Mouse (Mus musculus) CH12F3 (cell line): ENCODE data around the gene Sestd1.

Experiments used
- in situ Hi-C: fragments of 300-500 bp; cut with MboI; formaldehyde crosslinking; loops from 2 replicates; pipeline ENCODE4 v1.14.3; 2020; ENCODE audit warnings: low sequenced_read_pairs

The Sestd1 gene

DNA sequence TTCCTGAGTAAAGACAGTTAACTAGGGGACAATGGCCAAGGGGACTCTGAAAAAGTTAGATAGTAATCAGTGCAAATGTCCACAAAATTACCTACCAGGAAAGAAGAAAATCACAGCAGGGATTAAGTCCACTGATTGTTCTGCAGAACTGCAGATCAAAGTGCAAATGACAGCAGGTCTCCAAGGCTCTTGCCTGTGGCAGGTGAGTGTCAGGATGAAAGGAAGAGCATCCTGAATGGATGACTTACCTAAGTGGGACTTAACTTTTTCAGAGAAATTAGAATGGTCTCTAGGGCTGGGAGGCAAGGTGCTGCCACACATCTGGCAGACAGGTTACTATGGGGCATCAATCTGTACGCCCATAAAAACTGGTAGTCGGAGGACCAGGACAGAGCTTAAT lies 47.8 kb downstream of the Sestd1 start:
- in situ Hi-C loops: no loop called here

DNA sequence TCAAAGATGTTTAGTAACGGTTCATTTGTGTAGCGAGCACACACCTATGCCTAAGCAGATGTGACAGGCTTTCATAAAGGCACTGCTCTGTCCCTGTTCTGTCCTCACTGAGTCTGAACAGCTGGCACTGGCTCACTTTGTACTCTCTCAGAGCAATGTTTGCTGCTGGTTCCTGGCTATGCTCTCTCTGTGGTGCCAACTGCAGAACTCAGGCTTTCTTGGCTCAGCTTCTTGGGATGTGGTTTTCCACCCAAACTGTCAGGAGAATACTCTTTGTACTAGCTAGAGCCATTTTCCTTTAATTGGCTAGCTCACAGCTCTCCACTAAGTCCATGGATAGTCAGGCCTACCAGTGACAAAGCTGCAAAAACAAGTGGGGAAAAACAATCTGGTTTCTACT lies 59.4 kb downstream of the Sestd1 start:
- in situ Hi-C loops: no loop called here

GRCm38 (mm10) chr2:77212885-77213284 lies 67.5 kb downstream of the Sestd1 start:
- in situ Hi-C loops: no loop called here

DNA sequence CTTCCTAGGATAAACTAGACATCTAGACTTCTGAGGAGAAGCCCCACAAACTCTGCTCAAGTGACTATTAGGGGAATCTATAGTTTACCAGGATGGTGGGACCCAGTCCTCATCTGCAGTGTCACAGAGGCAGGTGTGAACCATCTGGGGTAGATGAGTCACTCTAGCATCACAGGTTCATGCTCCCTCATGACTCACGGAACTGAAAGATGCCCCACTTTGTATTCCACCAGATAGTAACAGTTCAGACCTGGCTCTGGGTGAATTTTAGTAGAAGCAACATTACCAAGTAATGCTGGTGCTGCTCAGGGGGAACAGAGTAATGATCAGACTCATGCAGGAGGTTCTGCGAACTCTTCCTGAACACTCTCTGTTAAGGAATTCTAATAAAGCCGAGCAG lies 73.4 kb downstream of the Sestd1 start:
- in situ Hi-C loops: no loop called here

DNA sequence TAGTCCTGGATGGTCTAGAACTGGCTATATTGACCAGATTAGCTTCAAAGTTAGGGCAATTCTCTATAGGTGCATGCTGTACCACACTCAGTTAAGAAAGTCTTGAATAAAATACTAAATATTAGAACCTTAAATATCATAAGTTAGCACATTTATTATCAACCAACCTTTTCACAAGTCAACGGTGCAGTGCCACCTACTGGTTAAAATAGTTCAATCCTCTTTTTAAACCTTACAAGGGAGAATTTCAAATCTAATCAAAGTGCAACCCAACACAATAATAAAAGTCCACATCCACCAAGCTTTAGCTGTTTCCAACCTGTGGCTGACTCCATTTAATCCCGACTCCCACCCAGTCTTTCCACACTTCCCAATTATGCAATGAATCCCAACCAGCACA lies 76.5 kb downstream of the Sestd1 start:
- in situ Hi-C loops: no loop called here

- in situ Hi-C loops: no loop called here
Observed at GRCm38 (mm10) chr2:77201900-77202299, 78.5 kb downstream of the Sestd1 start.

DNA sequence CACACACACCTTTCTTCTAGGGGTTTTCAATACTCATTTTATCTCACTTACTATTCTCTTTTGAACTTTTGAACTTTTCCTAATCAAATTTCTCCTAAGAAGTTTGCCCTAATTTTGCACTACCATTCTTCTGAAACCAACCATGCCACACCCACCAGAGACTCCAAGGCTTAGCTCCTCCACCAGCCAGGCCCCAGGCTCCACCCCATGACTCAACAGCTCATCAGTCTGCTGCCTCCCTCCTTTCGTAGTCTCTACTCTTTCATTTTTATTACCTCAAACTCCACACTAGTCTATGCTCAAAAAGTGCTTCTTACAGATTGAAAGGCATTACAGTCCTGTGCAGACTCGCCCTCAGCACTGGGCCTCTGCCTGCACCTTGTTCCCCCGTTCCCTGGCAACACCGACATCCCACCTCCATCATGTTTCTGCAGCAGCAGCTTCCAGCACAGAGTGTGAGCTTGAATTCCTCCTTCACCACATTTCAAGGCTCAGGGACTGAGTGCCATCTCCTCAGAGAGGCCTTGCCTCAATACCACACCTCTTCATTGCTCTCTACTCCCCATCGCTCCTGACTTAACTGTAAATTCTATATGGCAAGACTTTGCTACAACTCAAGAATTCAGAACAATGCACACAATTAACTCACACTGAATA lies 79.3 kb downstream of the Sestd1 start:
- in situ Hi-C loops: no loop called here

GRCm38 (mm10) chr2:77200379-77200778 lies 80.0 kb downstream of the Sestd1 start:
- in situ Hi-C loops: no loop called here

GRCm38 (mm10) chr2:77198246-77198645 lies 82.1 kb downstream of the Sestd1 start:
- in situ Hi-C loops: no loop called here

DNA sequence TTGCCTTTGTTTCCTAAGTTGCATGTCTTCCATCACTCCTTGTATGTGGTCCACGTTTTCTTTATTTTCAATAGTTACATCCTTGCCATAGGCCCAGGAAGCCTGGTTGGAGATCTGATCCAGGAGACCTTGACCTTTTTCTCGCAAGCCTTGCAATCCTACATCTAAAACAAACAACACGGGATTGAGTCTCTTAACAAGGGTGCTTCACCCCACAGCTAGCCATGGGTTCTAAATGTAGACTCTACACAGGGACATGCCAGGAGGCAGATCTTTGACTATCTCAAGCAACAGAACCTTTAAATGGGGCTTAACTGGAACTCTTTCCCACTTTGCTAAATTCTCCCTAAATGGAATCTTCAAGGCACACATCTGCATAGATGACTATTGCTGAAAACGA lies 83.6 kb downstream of the Sestd1 start:
- in situ Hi-C loops: no loop called here

- in situ Hi-C loops: no loop called here
Observed at GRCm38 (mm10) chr2:77195056-77195455, 85.3 kb downstream of the Sestd1 start.

DNA sequence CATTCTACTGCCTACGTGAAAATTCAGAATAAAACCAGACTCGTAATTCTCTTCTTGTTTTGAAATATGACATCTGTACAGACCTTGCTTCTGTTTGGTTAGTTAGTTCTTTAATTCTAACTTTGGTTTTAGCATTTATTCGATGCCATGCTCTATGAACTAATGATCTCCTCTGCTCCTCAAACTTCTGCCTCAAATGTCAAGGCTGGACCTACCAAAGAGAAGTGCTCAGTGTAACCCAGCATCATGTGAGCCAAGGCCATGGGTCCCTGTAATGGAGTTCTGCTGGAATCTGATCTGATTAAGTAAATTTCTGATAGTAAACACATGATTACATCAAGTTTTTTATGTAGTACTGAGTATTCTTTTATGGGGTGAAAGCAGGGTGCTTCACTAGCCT lies 88.6 kb downstream of the Sestd1 start:
- in situ Hi-C loops: no loop called here

- in situ Hi-C loops: no loop called here
Observed at GRCm38 (mm10) chr2:77190891-77191290, 89.5 kb downstream of the Sestd1 start.

GRCm38 (mm10) chr2:77190301-77190700 lies 90.1 kb downstream of the Sestd1 start:
- in situ Hi-C loops: no loop called here

DNA sequence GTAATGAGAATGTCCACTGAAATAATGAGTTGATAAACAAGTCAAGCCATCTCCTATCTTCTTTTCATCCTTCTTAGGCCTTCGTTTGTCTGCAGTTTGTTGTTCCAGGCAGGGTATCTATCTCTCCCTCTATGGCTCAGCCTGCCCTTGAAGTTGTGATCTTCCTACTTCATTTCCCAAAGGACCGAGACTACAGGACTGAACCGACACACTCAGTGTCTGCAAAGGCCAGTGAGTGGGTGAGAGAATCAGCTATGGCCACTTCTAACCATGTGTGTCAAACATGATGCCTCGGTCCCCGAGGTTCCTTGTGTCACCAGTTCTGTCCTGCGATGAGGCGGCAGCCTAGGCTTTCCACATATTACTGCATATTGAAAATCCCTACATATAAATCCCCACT lies 90.7 kb downstream of the Sestd1 start:
- in situ Hi-C loops: no loop called here

DNA sequence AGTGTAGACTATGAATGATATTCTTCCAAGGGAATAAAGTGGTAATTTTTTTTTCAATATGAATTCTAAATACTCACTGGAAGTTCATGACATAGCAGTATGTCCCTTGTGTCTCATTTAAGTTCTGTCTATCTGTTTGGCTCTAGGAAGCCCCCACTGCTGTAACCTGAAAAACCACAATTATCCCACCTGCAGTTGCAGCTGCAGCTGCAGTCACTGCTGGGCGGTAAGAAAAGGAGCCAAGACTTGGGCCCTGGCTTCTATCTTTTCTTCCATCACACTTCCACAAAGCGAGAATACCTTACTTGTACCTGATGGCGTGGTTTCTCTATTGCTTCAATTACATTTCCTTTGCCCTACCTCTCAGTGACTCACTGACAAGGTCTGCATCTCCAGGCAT lies 92.9 kb downstream of the Sestd1 start:
- in situ Hi-C loops: no loop called here

DNA sequence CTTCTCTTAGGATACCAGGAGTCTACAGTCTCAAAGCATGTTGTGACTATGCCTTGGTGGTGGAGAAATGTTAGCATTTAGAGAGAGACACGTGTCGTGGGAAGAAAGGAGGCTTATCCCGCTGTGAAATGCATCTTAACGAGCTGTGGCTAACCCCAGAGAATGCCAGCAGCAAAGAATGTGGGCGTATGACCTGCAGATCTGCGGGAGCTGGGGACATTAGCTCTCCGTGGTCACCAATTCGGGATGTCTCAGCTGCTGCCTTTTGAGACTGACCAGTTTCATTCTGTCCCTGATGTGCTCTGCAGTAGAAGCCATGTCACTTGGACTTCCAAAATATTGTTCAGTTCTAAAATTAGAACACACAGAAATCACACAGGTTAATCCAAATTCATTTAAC lies 93.5 kb downstream of the Sestd1 start:
- in situ Hi-C loops: no loop called here

DNA sequence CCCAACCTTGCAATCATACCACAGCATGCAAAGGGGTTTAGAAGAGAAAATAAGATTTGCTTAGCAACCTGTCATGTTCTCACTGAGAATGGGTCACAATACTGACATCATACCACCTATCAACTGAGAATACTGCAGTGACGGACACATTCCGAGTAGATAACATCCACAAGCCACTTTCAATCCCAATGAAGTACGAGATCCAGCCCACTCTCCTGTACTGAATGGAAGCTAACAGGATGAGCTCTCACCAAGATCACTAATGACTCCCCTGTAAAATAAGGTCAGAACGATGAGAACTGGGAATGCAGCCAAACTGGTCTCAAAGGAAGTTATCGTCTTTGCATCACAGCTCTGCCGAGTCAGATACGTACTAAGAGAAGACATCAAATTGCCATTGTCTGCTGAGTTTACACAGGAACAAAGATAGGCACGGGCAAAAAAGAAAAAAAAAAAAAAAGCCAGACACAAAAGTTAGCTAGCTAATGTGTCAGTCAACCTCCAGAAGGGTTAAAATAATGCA lies 96.3 kb downstream of the Sestd1 start:
- in situ Hi-C loops: no loop called here

DNA sequence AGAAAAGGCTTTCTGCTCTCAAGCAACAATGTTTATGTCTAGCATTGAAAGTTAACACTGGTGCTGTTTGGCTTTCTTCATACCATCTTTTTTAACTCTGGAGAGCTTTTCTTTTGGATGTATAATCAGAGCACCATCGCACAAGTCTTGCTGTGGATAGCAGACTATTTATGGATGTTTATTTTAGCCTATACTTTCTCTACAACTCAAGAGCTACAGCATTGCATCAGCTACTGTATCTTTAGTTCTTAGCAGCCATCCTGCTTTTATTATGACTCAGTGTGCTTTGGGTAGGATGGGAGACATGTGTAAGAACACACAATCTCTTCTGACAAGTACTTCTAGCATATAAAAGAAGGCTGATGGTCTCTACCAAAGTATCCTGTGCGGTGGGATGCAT lies 96.7 kb downstream of the Sestd1 start:
- in situ Hi-C loops: no loop called here

DNA sequence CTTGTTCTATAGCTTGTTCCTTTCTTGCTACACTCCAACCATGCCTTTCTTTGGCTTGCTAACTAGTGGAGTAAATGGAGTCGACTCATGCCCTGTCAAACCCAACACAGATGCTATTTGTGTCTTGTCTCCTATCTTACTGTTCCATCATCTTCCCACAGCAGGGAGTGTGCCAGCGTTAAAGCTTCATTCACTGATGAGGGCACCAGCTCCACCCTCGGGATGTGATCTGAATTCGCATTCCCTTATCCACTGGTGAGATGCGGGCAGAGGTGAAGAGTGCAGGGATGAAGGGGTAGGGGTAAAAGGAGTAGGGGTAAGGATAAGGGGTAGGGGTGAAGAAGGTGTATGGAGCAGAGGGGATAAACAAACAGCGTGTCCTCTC lies 97.4 kb downstream of the Sestd1 start:
- in situ Hi-C loops: no loop called here

DNA sequence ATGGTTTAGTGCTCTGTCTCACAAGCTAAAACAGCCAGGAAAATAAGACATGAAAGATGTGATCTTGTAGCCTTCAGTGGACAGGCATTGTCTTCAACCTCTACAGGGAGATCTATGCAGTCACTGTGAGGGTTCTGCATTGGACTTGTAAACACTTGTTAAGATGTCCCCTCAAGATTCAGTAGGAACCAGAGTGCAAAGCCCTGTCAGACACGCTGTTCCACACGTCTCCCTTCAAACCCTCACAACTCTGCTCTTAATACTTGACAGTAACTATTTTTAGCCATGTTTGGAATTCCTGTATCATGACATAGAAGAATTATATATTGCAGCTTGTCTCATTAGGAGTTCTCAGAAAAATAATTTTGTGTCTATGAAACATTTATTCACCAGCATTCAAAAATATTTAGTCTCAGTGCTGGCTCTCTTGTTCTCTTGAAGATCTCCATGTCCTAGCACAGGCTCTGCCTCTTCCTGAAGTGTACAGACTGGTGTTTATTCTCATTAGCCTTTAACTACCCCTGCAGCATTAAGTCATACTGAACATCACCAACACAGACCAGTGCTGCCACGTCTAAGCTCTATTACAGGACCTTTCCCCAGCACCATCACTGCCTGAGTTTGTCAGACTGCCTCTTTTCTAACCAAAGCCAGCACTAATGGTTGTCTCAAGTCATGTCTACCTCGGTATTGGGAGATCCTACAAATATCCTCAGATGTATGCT lies 98.0 kb downstream of the Sestd1 start:
- in situ Hi-C loops: no loop called here

DNA sequence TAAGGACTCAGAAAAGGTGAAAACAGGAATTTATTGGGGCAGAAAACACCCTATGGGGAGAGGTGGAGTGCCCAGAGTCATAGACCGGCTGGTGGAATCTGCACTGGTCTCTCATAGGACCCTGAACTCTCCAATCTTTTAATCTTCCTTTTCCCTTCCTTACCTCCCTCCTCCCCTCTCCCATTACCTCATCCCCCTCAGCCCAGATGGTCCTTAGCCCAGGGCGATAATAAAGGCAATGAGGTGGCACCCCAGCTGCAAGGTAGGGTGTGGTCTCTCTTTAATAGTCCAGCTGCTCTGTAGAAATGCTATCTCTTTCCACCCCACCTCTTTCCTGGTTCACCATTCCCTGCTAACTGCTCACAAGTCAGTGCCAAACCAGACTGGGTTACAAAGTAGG lies 102.9 kb downstream of the Sestd1 start:
- in situ Hi-C loops: no loop called here

GRCm38 (mm10) chr2:77176413-77176812 lies 104.0 kb downstream of the Sestd1 start:
- in situ Hi-C loops: no loop called here
